Mouse (Mus musculus): ENCODE measurements at regions not wholly inside any gene's neighbourhood (a gene's known extent, or its start where the extent isn't known, plus 50 kb on each side); places are given as distances from the start of the nearest gene placed in this dataset.
A peak's percentile ranks its signal among the peaks of the same experiment; 100 is the strongest.

GRCm38 (mm10) chr17:4668511-4668910, 325.6 kb upstream of the Arid1b start:
- no peak for DNase-seq (ENCODE audit: low spot score in 2 of 2)

- no peak for DNase-seq (ENCODE audit: low spot score in 2 of 2)
Measured at GRCm38 (mm10) chr17:4673271-4673670, 320.9 kb upstream of the Arid1b start.

GRCm38 (mm10) chr17:4706421-4706820, 287.7 kb upstream of the Arid1b start:
- no peak for DNase-seq (ENCODE audit: low spot score in 2 of 2)

- DNase-seq (ENCODE audit: low spot score in 2 of 2), result no peak
Measured at GRCm38 (mm10) chr17:4721061-4721460, 273.1 kb upstream of the Arid1b start.

- no peak for DNase-seq (ENCODE audit: low spot score in 2 of 2)
Measured at GRCm38 (mm10) chr17:4724031-4724430, 270.1 kb upstream of the Arid1b start.

GRCm38 (mm10) chr17:4726331-4726741, 267.8 kb upstream of the Arid1b start:
- DNase-seq (ENCODE audit: low spot score in 2 of 2), result peak; percentile 45 to 70

- DNase-seq (ENCODE audit: low spot score in 2 of 2), result no peak
Measured at GRCm38 (mm10) chr17:4734412-4734881, 259.7 kb upstream of the Arid1b start.

GRCm38 (mm10) chr17:4735185-4735584, 258.9 kb upstream of the Arid1b start:
- no peak for DNase-seq (ENCODE audit: low spot score in 2 of 2)

- no peak for DNase-seq (ENCODE audit: low spot score in 2 of 2)
Measured at GRCm38 (mm10) chr17:4736689-4737088, 257.4 kb upstream of the Arid1b start.

GRCm38 (mm10) chr17:4738717-4739485, 255.2 kb upstream of the Arid1b start:
- no peak for DNase-seq (ENCODE audit: low spot score in 2 of 2)

GRCm38 (mm10) chr17:4740784-4741183, 253.3 kb upstream of the Arid1b start:
- DNase-seq (ENCODE audit: low spot score in 2 of 2), result peak in 1 of 2 experiments; percentile 19

GRCm38 (mm10) chr17:4742314-4742713, 251.8 kb upstream of the Arid1b start:
- DNase-seq (ENCODE audit: low spot score in 2 of 2), result no peak

GRCm38 (mm10) chr17:4762956-4763355, 231.2 kb upstream of the Arid1b start:
- DNase-seq (ENCODE audit: low spot score in 2 of 2), result no peak

- DNase-seq (ENCODE audit: low spot score in 2 of 2), result no peak
Measured at GRCm38 (mm10) chr17:4765723-4766122, 228.4 kb upstream of the Arid1b start.

- no peak for DNase-seq (ENCODE audit: low spot score in 2 of 2)
Measured at GRCm38 (mm10) chr17:4767947-4768522, 226.1 kb upstream of the Arid1b start.

- DNase-seq (ENCODE audit: low spot score in 2 of 2), result no peak
Measured at GRCm38 (mm10) chr17:4769284-4769683, 224.8 kb upstream of the Arid1b start.

GRCm38 (mm10) chr17:4770052-4770451, 224.1 kb upstream of the Arid1b start:
- DNase-seq (ENCODE audit: low spot score in 2 of 2), result no peak

GRCm38 (mm10) chr17:4778161-4778560, 216.0 kb upstream of the Arid1b start:
- peak; percentile 14 to 40 for DNase-seq (ENCODE audit: low spot score in 2 of 2)

- no peak for DNase-seq (ENCODE audit: low spot score in 2 of 2)
Measured at GRCm38 (mm10) chr17:4779017-4779416, 215.1 kb upstream of the Arid1b start.

- DNase-seq (ENCODE audit: low spot score in 2 of 2), result no peak
Measured at GRCm38 (mm10) chr17:4781586-4781985, 212.5 kb upstream of the Arid1b start.

- no peak for DNase-seq (ENCODE audit: low spot score in 2 of 2)
Measured at GRCm38 (mm10) chr17:4784296-4784695, 209.8 kb upstream of the Arid1b start.

GRCm38 (mm10) chr17:4785281-4785839, 208.8 kb upstream of the Arid1b start:
- DNase-seq (ENCODE audit: low spot score in 2 of 2), result no peak

- no peak for DNase-seq (ENCODE audit: low spot score in 2 of 2)
Measured at GRCm38 (mm10) chr17:4786524-4786923, 207.6 kb upstream of the Arid1b start.

All from frontal cortex, postnatal 14 days (tissue).